Comparison of ENCODE assay signal across 10 mouse cellular contexts in the genomic region with DNA sequence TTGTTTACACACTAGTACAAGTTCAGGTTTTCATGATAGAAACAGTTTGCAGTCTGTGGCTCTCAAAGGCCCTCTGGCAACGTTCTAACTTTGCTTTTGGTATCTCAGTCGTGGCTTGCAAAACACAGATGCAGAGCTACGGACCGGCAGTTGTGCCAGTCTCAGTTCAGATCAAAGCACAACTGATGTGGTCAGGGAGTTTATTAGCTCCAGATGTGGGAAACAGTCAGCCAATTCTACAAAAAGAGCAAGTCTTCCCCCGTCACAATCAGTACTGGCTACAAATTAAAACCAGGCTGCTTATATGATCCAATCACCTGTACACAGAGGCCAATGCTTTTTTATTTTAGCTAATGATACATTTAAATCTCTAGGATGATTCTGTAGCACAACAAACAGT.
DNase-seq lines count a peak whose midpoint lies in the region; ATAC-seq lines count a peak whose summit lies in the region.
"Had no signal": no experiment of that assay in that cellular context is flagged by ENCODE, and none has a peak within 500 bp of the region (broad histone marks: within the 10 kb centered on the region; RNA-seq: fewer than 3 reads in every experiment).

No protein-coding gene starts in this region.

- 36% methylated on average over 5 of the region's 5 CpGs for WGBS in midbrain, embryonic 11.5 days
- 34% methylated on average over 5 of the region's 5 CpGs for WGBS in midbrain, embryonic 15.5 days
- WGBS in hindbrain, embryonic 16.5 days: 24% methylated on average over 5 of the region's 5 CpGs
- WGBS in neural tube, embryonic 15.5 days: 15% methylated on average over 5 of the region's 5 CpGs

- 0 out of 2 replicates have a peak overlapping the region, but pooled peaks have one; percentile 2 for H3K4me2 ChIP-seq in midbrain, embryonic 11.5 days
- no peak overlapping the region for H3K4me2 ChIP-seq in midbrain, embryonic 15.5 days
- peak overlapping the region; percentile 1; the same call in 1 of the 2 replicates for H3K4me2 ChIP-seq in hindbrain, embryonic 16.5 days (ENCODE audit: low read length)
- H3K4me2 ChIP-seq in neural tube, embryonic 15.5 days: no peak overlapping the region; the same call in 1 of the 2 replicates
- H3K4me2 ChIP-seq: heart, embryonic 13.5 days had no signal

- peaks cover 8% of the 10 kb centered on the region; the same call in 1 of the 2 replicates for H3K4me1 ChIP-seq in midbrain, embryonic 11.5 days (ENCODE audit: control insufficient read depth, insufficient read depth, low read length)
- H3K4me1 ChIP-seq in midbrain, embryonic 15.5 days: peaks cover 10% of the 10 kb centered on the region; the same call in 1 of the 2 replicates
- peaks cover 5% of the 10 kb centered on the region for H3K4me1 ChIP-seq in hindbrain, embryonic 16.5 days (ENCODE audit: control insufficient read depth, insufficient read depth, low read depth, low read length)
- peaks cover 8% of the 10 kb centered on the region; the same call in 1 of the 2 replicates for H3K4me1 ChIP-seq in neural tube, embryonic 15.5 days

- no peaks in the 10 kb centered on the region for H3K27me3 ChIP-seq in midbrain, embryonic 11.5 days (ENCODE audit: control insufficient read depth, insufficient read depth, low read length)
- no peaks in the 10 kb centered on the region for H3K27me3 ChIP-seq in midbrain, embryonic 15.5 days (replicated peaks)
- no peaks in the 10 kb centered on the region for H3K27me3 ChIP-seq in hindbrain, embryonic 16.5 days (replicated peaks; ENCODE audit: control insufficient read depth, insufficient read depth, low read length)
- no peaks in the 10 kb centered on the region for H3K27me3 ChIP-seq in neural tube, embryonic 15.5 days (replicated peaks)
- H3K27me3 ChIP-seq: heart, embryonic 13.5 days; Patski had no signal

- H3K9ac ChIP-seq in midbrain, embryonic 11.5 days (ENCODE audit: low read length): no peak overlapping the region
- H3K9ac ChIP-seq in midbrain, embryonic 15.5 days: no peak overlapping the region
- H3K9ac ChIP-seq in hindbrain, embryonic 16.5 days (ENCODE audit: low read depth, low read length): peak overlapping the region; percentile 27; the same call in 1 of the 2 replicates
- H3K9ac ChIP-seq in neural tube, embryonic 15.5 days (replicated peaks): no peak overlapping the region
- H3K9ac ChIP-seq: heart, embryonic 13.5 days; liver, embryonic 14.5 days had no signal

- peaks cover 2% of the 10 kb centered on the region; the same call in 1 of the 2 replicates for H3K36me3 ChIP-seq in midbrain, embryonic 11.5 days (ENCODE audit: control insufficient read depth, insufficient read depth, low read length)
- H3K36me3 ChIP-seq in midbrain, embryonic 15.5 days (replicated peaks): no peaks in the 10 kb centered on the region
- no peaks in the 10 kb centered on the region for H3K36me3 ChIP-seq in hindbrain, embryonic 16.5 days (ENCODE audit: control insufficient read depth, insufficient read depth, low read length)
- H3K36me3 ChIP-seq in neural tube, embryonic 15.5 days: no peaks in the 10 kb centered on the region

- H3K9me3 ChIP-seq in midbrain, embryonic 11.5 days (ENCODE audit: control insufficient read depth, low read length): no peaks in the 10 kb centered on the region
- H3K9me3 ChIP-seq in midbrain, embryonic 15.5 days: no peaks in the 10 kb centered on the region
- H3K9me3 ChIP-seq in hindbrain, embryonic 16.5 days (ENCODE audit: control insufficient read depth, low read length): no peaks in the 10 kb centered on the region
- H3K9me3 ChIP-seq in neural tube, embryonic 15.5 days (replicated peaks): no peaks in the 10 kb centered on the region
- H3K9me3 ChIP-seq: heart, embryonic 13.5 days had no signal

- DNase-seq in midbrain, embryonic 11.5 days (ENCODE audit: low spot score, missing footprints): no peak
- DNase-seq in embryo, embryonic 9.5 days (ENCODE audit: extremely low spot score): peak; percentile 61
- no peak for DNase-seq in heart, adult 11 months
- DNase-seq in thymus, adult 18-20 months: no peak

- H3K27ac ChIP-seq in midbrain, embryonic 11.5 days (ENCODE audit: low read depth, low read length): no peak overlapping the region
- H3K27ac ChIP-seq in midbrain, embryonic 15.5 days: no peak overlapping the region
- no peak overlapping the region for H3K27ac ChIP-seq in hindbrain, embryonic 16.5 days (ENCODE audit: low read depth, low read length)
- H3K27ac ChIP-seq in neural tube, embryonic 15.5 days (replicated peaks): peak overlapping the region; percentile 51; the same call in 1 of the 2 replicates
- H3K27ac ChIP-seq: heart, embryonic 13.5 days; liver, embryonic 14.5 days had no signal

- H3K4me3 ChIP-seq in midbrain, embryonic 11.5 days (ENCODE audit: low read depth, low read length): no peak overlapping the region
- H3K4me3 ChIP-seq in midbrain, embryonic 15.5 days: no peak overlapping the region
- no peak overlapping the region for H3K4me3 ChIP-seq in hindbrain, embryonic 16.5 days (ENCODE audit: low read length)
- no peak overlapping the region for H3K4me3 ChIP-seq in neural tube, embryonic 15.5 days (replicated peaks)
- H3K4me3 ChIP-seq: heart, embryonic 13.5 days had no signal

- no peak for ATAC-seq in midbrain, embryonic 11.5 days (ENCODE audit: low FRiP score)
- no peak for ATAC-seq in midbrain, embryonic 15.5 days (replicated peaks)
- no peak for ATAC-seq in hindbrain, embryonic 16.5 days
- ATAC-seq in neural tube, embryonic 15.5 days (ENCODE audit: low FRiP score): no peak
- ATAC-seq: Patski had no signal

Comparison
In these comparisons a context has a peak if more than half of its experiments do, and no peak if none do; other contexts are left out.
1. H3K4me2 ChIP-seq: peak in midbrain, embryonic 11.5 days (single experiment) and hindbrain, embryonic 16.5 days (single experiment); none in midbrain, embryonic 15.5 days (single experiment) and neural tube, embryonic 15.5 days (single experiment).